Mouse (Mus musculus) forebrain, embryonic 10.5 days (tissue): Measurements from ENCODE around the gene Ptpro. TPM values are rescaled to one million over a fixed set of nuclear protein-coding genes. Genes with fewer than 3 reads are reported as not detected.
"Not testable (repeated sequence)": the region's sequence is repeated elsewhere in the genome, so short reads cannot be mapped to it uniquely, and the experiment has no call there.

Experiments used
- DNase-seq: peaks from one replicate; pipeline ENCODE4 v3.0.0-alpha.2; 2017; ENCODE audit warnings: low spot score; ENCODE audit errors: extremely low spot score
- H3K27ac ChIP-seq: fragments of 300-500 bp; sonication (generic); 2 replicates; pipeline ENCODE4 v1.5.1; 2016; ENCODE audit warnings: mild to moderate bottlenecking
- H3K27me3 ChIP-seq: fragments of 300-500 bp; sonication (generic); 2 replicates; pipeline ENCODE4 v1.6.1; 2016; ENCODE audit warnings: mild to moderate bottlenecking; ENCODE audit not compliant: poor library complexity, severe bottlenecking
- H3K36me3 ChIP-seq: fragments of 300-500 bp; sonication (generic); replicated peaks from 2 replicates; pipeline ENCODE4 v1.6.1; 2016; ENCODE audit warnings: mild to moderate bottlenecking, moderate library complexity
- H3K4me1 ChIP-seq: fragments of 300-500 bp; sonication (generic); 2 replicates; pipeline ENCODE4 v1.6.1; 2016
- H3K4me3 ChIP-seq: fragments of 300-500 bp; sonication (generic); 2 replicates; pipeline ENCODE4 v1.5.1; 2016; ENCODE audit warnings: mild to moderate bottlenecking, moderate library complexity
- H3K9me3 ChIP-seq: fragments of 300-500 bp; sonication (generic); 2 replicates; pipeline ENCODE4 v1.6.1; 2016; ENCODE audit warnings: mild to moderate bottlenecking, moderate library complexity
- WGBS: fragments of 180-500 bp; shearing (Covaris S2); methylation state at CpG from one replicate; pipeline ENCODE4 v1.1.7; 2016; 5-methylcytosine and 5-hydroxymethylcytosine counted together
- polyA plus RNA-seq: library from polyadenylated mRNA; unstranded; fragments of >200 nt; fragmentation: Nextera tagmentation; extraction: Ambion mirVana; gene quantifications from 2 replicates; pipeline ENCODE4 v1.2.1, GENCODE M21; 2016

The Ptpro gene
- polyA plus RNA-seq, 1 experiment from 2014 or later: 2.9 TPM

GRCm38 (mm10) chr6:137443089-137443488 lies 191.0 kb downstream of the Ptpro start:
- no peak for DNase-seq

GRCm38 (mm10) chr6:137446116-137446515 lies 194.0 kb downstream of the Ptpro start:
- not testable (repeated sequence) for H3K36me3 ChIP-seq, DNase-seq
- 95% methylated on average over 7 of the region's 7 CpGs for WGBS

More at GRCm38 (mm10) chr6:137443089-137443488, 191.0 kb downstream of the Ptpro start:
- no peak overlapping the region for H3K27ac ChIP-seq
- H3K4me1 ChIP-seq: peaks cover 3% of the 10 kb centered on the region
- 90% methylated on average over 12 of the region's 12 CpGs for WGBS
- no peaks in the 10 kb centered on the region for H3K9me3 ChIP-seq
- H3K36me3 ChIP-seq: no peaks in the 10 kb centered on the region
- H3K27me3 ChIP-seq: peaks cover 52% of the 10 kb centered on the region
- no peak overlapping the region for H3K4me3 ChIP-seq

GRCm38 (mm10) chr6:137455537-137456041 lies 203.5 kb downstream of the Ptpro start:
- H3K4me1 ChIP-seq: peaks cover 7% of the 10 kb centered on the region
- no peaks in the 10 kb centered on the region for H3K36me3 ChIP-seq
- DNase-seq: peak; percentile 19
- WGBS: 14% methylated on average over 10 of the region's 10 CpGs
- 0 out of 2 replicates have a peak, but pooled peaks cover 6% of the 10 kb centered on the region for H3K27me3 ChIP-seq
- H3K4me3 ChIP-seq: no peak overlapping the region
- H3K27ac ChIP-seq: peak overlapping the region; percentile 40; the same call in 1 of the 2 replicates
- no peaks in the 10 kb centered on the region for H3K9me3 ChIP-seq

More at GRCm38 (mm10) chr6:137446116-137446515, 194.0 kb downstream of the Ptpro start:
- H3K27ac ChIP-seq, H3K4me1 ChIP-seq, H3K4me3 ChIP-seq, H3K9me3 ChIP-seq: not testable (repeated sequence)
- H3K27me3 ChIP-seq: peaks cover 26% of the 10 kb centered on the region

GRCm38 (mm10) chr6:137456064-137456463 lies 203.9 kb downstream of the Ptpro start:
- H3K27ac ChIP-seq: no peak overlapping the region
- H3K4me1 ChIP-seq: peaks cover 7% of the 10 kb centered on the region
- DNase-seq: no peak
- WGBS: 75% methylated on average over 7 of the region's 7 CpGs
- H3K36me3 ChIP-seq: no peaks in the 10 kb centered on the region
- H3K27me3 ChIP-seq: 0 out of 2 replicates have a peak, but pooled peaks cover 6% of the 10 kb centered on the region
- H3K4me3 ChIP-seq: no peak overlapping the region
- no peaks in the 10 kb centered on the region for H3K9me3 ChIP-seq

- Histone ChIP-seq H3K27me3 (0 out of 2 replicates have a peak, but pooled peaks cover 6% of the 10 kb centered on the region), H3K27ac (no peak overlapping the region), H3K4me3 (no peak overlapping the region), H3K36me3 (no peaks in the 10 kb centered on the region), H3K9me3 (no peaks in the 10 kb centered on the region), H3K4me1 (peaks cover 7% of the 10 kb centered on the region)
- 62% methylated on average over 7 of the region's 7 CpGs for WGBS
- no peak for DNase-seq
Observed at GRCm38 (mm10) chr6:137457210-137457609, 205.1 kb downstream of the Ptpro start.

- 90% methylated on average over 7 of the region's 7 CpGs for WGBS
- Histone ChIP-seq H3K27me3 (0 out of 2 replicates have a peak, but pooled peaks cover 6% of the 10 kb centered on the region), H3K4me3 (no peak overlapping the region), H3K27ac (no peak overlapping the region), H3K4me1 (peaks cover 7% of the 10 kb centered on the region), H3K36me3 (no peaks in the 10 kb centered on the region), H3K9me3 (no peaks in the 10 kb centered on the region)
- DNase-seq: no peak
Observed at GRCm38 (mm10) chr6:137458136-137458535, 206.0 kb downstream of the Ptpro start.

GRCm38 (mm10) chr6:137463771-137464170 lies 211.7 kb downstream of the Ptpro start:
- Histone ChIP-seq H3K27me3 (no peaks in the 10 kb centered on the region), H3K4me3 (no peak overlapping the region), H3K27ac (no peak overlapping the region), H3K36me3 (no peaks in the 10 kb centered on the region), H3K9me3 (no peaks in the 10 kb centered on the region), H3K4me1 (no peaks in the 10 kb centered on the region)
- DNase-seq: no peak
- WGBS: 90% methylated on average over 5 of the region's 5 CpGs

- Histone ChIP-seq H3K4me3 (no peak overlapping the region), H3K9me3 (no peaks in the 10 kb centered on the region), H3K4me1 (no peaks in the 10 kb centered on the region), H3K27ac (no peak overlapping the region), H3K36me3 (no peaks in the 10 kb centered on the region), H3K27me3 (no peaks in the 10 kb centered on the region)
- 81% methylated on average over 2 of the region's 2 CpGs for WGBS
- no peak for DNase-seq
Observed at GRCm38 (mm10) chr6:137465253-137465652, 213.1 kb downstream of the Ptpro start.

GRCm38 (mm10) chr6:137466256-137466655 lies 214.1 kb downstream of the Ptpro start:
- H3K36me3 ChIP-seq: no peaks in the 10 kb centered on the region
- peaks cover 8% of the 10 kb centered on the region for H3K4me1 ChIP-seq
- H3K9me3 ChIP-seq: no peaks in the 10 kb centered on the region
- no peak overlapping the region for H3K27ac ChIP-seq
- 80% methylated on average over 2 of the region's 2 CpGs for WGBS
- no peaks in the 10 kb centered on the region for H3K27me3 ChIP-seq
- DNase-seq: no peak
- H3K4me3 ChIP-seq: no peak overlapping the region

GRCm38 (mm10) chr6:137467696-137468095 lies 215.6 kb downstream of the Ptpro start:
- Histone ChIP-seq H3K27ac (no peak overlapping the region), H3K36me3 (no peaks in the 10 kb centered on the region), H3K27me3 (no peaks in the 10 kb centered on the region), H3K4me1 (peaks cover 20% of the 10 kb centered on the region), H3K9me3 (no peaks in the 10 kb centered on the region), H3K4me3 (no peak overlapping the region)
- 86% methylated on average over 3 of the region's 3 CpGs for WGBS
- DNase-seq: no peak

GRCm38 (mm10) chr6:137469541-137469940 lies 217.4 kb downstream of the Ptpro start:
- DNase-seq: no peak
- Histone ChIP-seq H3K27ac (no peak overlapping the region), H3K4me3 (no peak overlapping the region), H3K4me1 (peaks cover 20% of the 10 kb centered on the region), H3K9me3 (no peaks in the 10 kb centered on the region), H3K27me3 (no peaks in the 10 kb centered on the region), H3K36me3 (no peaks in the 10 kb centered on the region)
- 94% methylated on average over 4 of the region's 4 CpGs for WGBS

GRCm38 (mm10) chr6:137470901-137471598 lies 218.9 kb downstream of the Ptpro start:
- H3K4me1 ChIP-seq: peaks cover 20% of the 10 kb centered on the region
- 0 out of 2 replicates have a peak overlapping the region, but pooled peaks have one; percentile 15 for H3K27ac ChIP-seq
- H3K9me3 ChIP-seq: peaks cover 4% of the 10 kb centered on the region; the same call in 1 of the 2 replicates
- 76% methylated on average over 11 of the region's 11 CpGs for WGBS
- H3K4me3 ChIP-seq: no peak overlapping the region
- no peaks in the 10 kb centered on the region for H3K27me3 ChIP-seq
- no peaks in the 10 kb centered on the region for H3K36me3 ChIP-seq
- no peak for DNase-seq

- Histone ChIP-seq H3K27me3 (no peaks in the 10 kb centered on the region), H3K36me3 (peaks cover 4% of the 10 kb centered on the region; the same call in 1 of the 2 replicates), H3K4me1 (peaks cover 20% of the 10 kb centered on the region), H3K9me3 (peaks cover 10% of the 10 kb centered on the region), H3K4me3 (no peak overlapping the region), H3K27ac (no peak overlapping the region)
- WGBS: 68% methylated on average over 9 of the region's 9 CpGs
- no peak for DNase-seq
Observed at GRCm38 (mm10) chr6:137472129-137472528, 220.0 kb downstream of the Ptpro start.
